Mouse (Mus musculus) gastrocnemius, adult 18-20 months (tissue): ENCODE measurements around the gene Itga1. TPM values are rescaled to one million over a fixed set of nuclear protein-coding genes. Genes with fewer than 3 reads are reported as not detected.

Experiments
- total RNA-seq, 2 experiments: library from RNA; stranded (reverse); gene quantifications; 2 replicates each; pipeline ENCODE4 v1.2.3; 2021

Itga1 gene
- total RNA-seq, 2 experiments from 2014 or later, result 8.0 to 8.4 TPM

Other genes starting within 250 kb of the Itga1 start
- gene Itga2, start 169.9 kb downstream of the Itga1 start, total RNA-seq, result under 1 TPM; 0.33 to 0.43 TPM
- 10 to 100 TPM; 10.3 to 11.1 TPM for gene Pelo, start 11.8 kb downstream of the Itga1 start, total RNA-seq
- gene Gm49395, start within 50 bp of the Itga1 start, total RNA-seq, result 1 to 10 TPM; 1.5 to 1.6 TPM